Mouse (Mus musculus) heart, postnatal 0 days (tissue): ENCODE measurements at regions not wholly inside any gene's neighbourhood (a gene's known extent, or its start where the extent isn't known, plus 50 kb on each side); places are given as distances from the start of the nearest gene placed in this dataset.

Experiments used
- CTCF ChIP-seq: IDR thresholded peaks from 2 replicates; pipeline ENCODE4 v1.5.1; 2016; ENCODE audit warnings: antibody characterized with exemption, control low read depth, low read depth
- EP300 ChIP-seq: IDR thresholded peaks from 2 replicates; pipeline ENCODE4 v1.6.1; 2016; ENCODE audit warnings: antibody characterized with exemption, low read depth

- no peak for TF ChIP-seq CTCF
- no peak for TF ChIP-seq EP300
Observed at GRCm38 (mm10) chr8:26690178-26690735, 286.9 kb upstream of the Zfp703 start.
